Mouse (Mus musculus): ENCODE measurements at regions not wholly inside any gene's neighbourhood (a gene's known extent, or its start where the extent isn't known, plus 50 kb on each side); places are given as distances from the start of the nearest gene placed in this dataset.
"Not testable (repeated sequence)": the region's sequence is repeated elsewhere in the genome, so short reads cannot be mapped to it uniquely, and the experiment has no call there.

- DNase-seq (ENCODE audit: low read depth, low spot score): peak; percentile 20
Observed at GRCm38 (mm10) chr17:26335551-26335950, 79.1 kb upstream of the Neurl1b start.

- peak; percentile 54 for DNase-seq (ENCODE audit: low read depth, low spot score)
Observed at GRCm38 (mm10) chr17:26336011-26336410, 78.6 kb upstream of the Neurl1b start.

- no peak for DNase-seq (ENCODE audit: low read depth, low spot score)
Observed at GRCm38 (mm10) chr17:26337106-26337505, 77.5 kb upstream of the Neurl1b start.

GRCm38 (mm10) chr17:26345436-26345835 lies 69.2 kb upstream of the Neurl1b start:
- not testable (repeated sequence) for DNase-seq (ENCODE audit: low read depth, low spot score)

- DNase-seq (ENCODE audit: low read depth, low spot score): no peak
Observed at GRCm38 (mm10) chr17:26348116-26348515, 66.5 kb upstream of the Neurl1b start.

GRCm38 (mm10) chr17:26349741-26350140 lies 64.9 kb upstream of the Neurl1b start:
- DNase-seq (ENCODE audit: low read depth, low spot score): peak; percentile 27

- DNase-seq (ENCODE audit: low read depth, low spot score): no peak
Observed at GRCm38 (mm10) chr17:26350216-26350615, 64.4 kb upstream of the Neurl1b start.

- DNase-seq (ENCODE audit: low read depth, low spot score): no peak
Observed at GRCm38 (mm10) chr17:26351991-26352390, 62.6 kb upstream of the Neurl1b start.

GRCm38 (mm10) chr17:26352712-26353111 lies 61.9 kb upstream of the Neurl1b start:
- DNase-seq (ENCODE audit: low read depth, low spot score): no peak

- DNase-seq (ENCODE audit: low read depth, low spot score): no peak
Observed at GRCm38 (mm10) chr17:26354431-26354830, 60.2 kb upstream of the Neurl1b start.

- DNase-seq (ENCODE audit: low read depth, low spot score): no peak
Observed at GRCm38 (mm10) chr17:26355301-26355700, 59.3 kb upstream of the Neurl1b start.

- no peak for DNase-seq (ENCODE audit: low read depth, low spot score)
Observed at GRCm38 (mm10) chr17:26356906-26357305, 57.7 kb upstream of the Neurl1b start.

- peak; percentile 43 for DNase-seq (ENCODE audit: low read depth, low spot score)
Observed at GRCm38 (mm10) chr17:26357784-26358183, 56.8 kb upstream of the Neurl1b start.

GRCm38 (mm10) chr17:26360711-26361110 lies 53.9 kb upstream of the Neurl1b start:
- DNase-seq (ENCODE audit: low read depth, low spot score): no peak

- DNase-seq (ENCODE audit: low read depth, low spot score): no peak
Observed at GRCm38 (mm10) chr17:26361420-26361819, 53.2 kb upstream of the Neurl1b start.

- DNase-seq (ENCODE audit: low read depth, low spot score): no peak
Observed at GRCm38 (mm10) chr17:26361992-26362391, 52.6 kb upstream of the Neurl1b start.

GRCm38 (mm10) chr17:26362586-26363361 lies 51.9 kb upstream of the Neurl1b start:
- no peak for DNase-seq (ENCODE audit: low read depth, low spot score)

- no peak for DNase-seq (ENCODE audit: low read depth, low spot score)
Observed at GRCm38 (mm10) chr17:26363853-26364532, 50.6 kb upstream of the Neurl1b start.

Measured in 3T3-L1 (cell line).